Mouse (Mus musculus) megakaryocyte, embryonic 14.5 days (primary cell): ENCODE measurements around the gene Emp1.

ENCODE experiments used
- FLI1 ChIP-seq: IDR thresholded peaks from 2 replicates; pipeline ENCODE4 v1.6.1; 2012; ENCODE audit warnings: low read length, inconsistent platforms, mixed read lengths
- GATA1 ChIP-seq: IDR thresholded peaks from 3 replicates; pipeline ENCODE4 v1.6.1; 2012; ENCODE audit warnings: mixed read lengths, low read length, inconsistent platforms, borderline replicate concordance

DNA sequence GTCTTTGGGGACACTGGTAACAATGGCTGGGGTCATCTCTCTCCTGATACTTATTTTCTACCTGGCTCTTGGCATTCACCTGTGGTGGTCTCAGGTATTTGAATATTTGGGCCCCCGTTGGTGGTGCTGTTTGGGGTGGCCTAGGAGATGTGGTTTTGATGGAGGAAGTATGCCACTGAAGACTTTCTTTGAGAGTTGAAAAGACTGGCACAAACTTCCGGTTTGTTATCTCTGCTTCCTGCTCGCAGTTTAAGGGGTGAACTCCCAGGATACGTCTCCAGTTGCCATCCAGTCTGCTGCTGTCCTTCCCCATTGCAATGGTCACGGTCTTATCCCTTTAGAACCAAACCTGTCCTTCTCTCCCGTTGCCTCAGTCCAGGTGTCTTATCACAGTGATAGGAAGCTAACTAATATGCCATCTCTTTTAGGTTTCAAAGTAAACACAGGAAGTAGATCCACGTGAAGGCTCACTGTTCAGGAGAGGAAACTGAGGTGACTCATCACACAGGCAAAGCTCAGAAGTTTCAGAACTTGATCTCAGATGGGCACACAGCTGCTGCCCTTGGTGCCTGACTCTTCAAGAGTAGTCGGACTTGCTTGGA is 56.0 kb downstream of the Emp1 start:
- TF ChIP-seq GATA1 = no peak
- TF ChIP-seq FLI1 = no peak
